Mouse (Mus musculus): Measurements from ENCODE around the gene Slc22a14. TPM values are rescaled to one million over a fixed set of nuclear protein-coding genes. Genes with fewer than 3 reads are reported as not detected.
A peak's percentile ranks its signal among the peaks of the same experiment; 100 is the strongest.
"Not testable (repeated sequence)": the region's sequence is repeated elsewhere in the genome, so short reads cannot be mapped to it uniquely, and the experiment has no call there.

Gene Slc22a14
- total RNA-seq, 2 experiments from 2014 or later, result not detected

GRCm38 (mm10) chr9:119324130-119324529, 41.2 kb downstream of the Slc22a14 start:
- no peak for ATAC-seq (ENCODE audit: poor library complexity, severe bottlenecking)

- ATAC-seq (ENCODE audit: poor library complexity, severe bottlenecking), result no peak
Measured at GRCm38 (mm10) chr9:119323260-119323645, 42.1 kb downstream of the Slc22a14 start.

GRCm38 (mm10) chr9:119322289-119323259, 42.8 kb downstream of the Slc22a14 start, which contains the start of gene Oxsr1:
Gene Oxsr1 (minus strand): TSS chr9:119322427.
- ATAC-seq (ENCODE audit: poor library complexity, severe bottlenecking), result peak; percentile 86

GRCm38 (mm10) chr9:119321392-119322229, 43.7 kb downstream of the Slc22a14 start:
- peak; percentile 3 for ATAC-seq (ENCODE audit: poor library complexity, severe bottlenecking)

GRCm38 (mm10) chr9:119320946-119321345, 44.4 kb downstream of the Slc22a14 start:
- no peak for ATAC-seq (ENCODE audit: poor library complexity, severe bottlenecking)

GRCm38 (mm10) chr9:119320446-119320845, 44.9 kb downstream of the Slc22a14 start:
- ATAC-seq (ENCODE audit: poor library complexity, severe bottlenecking), result no peak

- no peak for ATAC-seq (ENCODE audit: poor library complexity, severe bottlenecking)
Measured at GRCm38 (mm10) chr9:119318891-119319290, 46.5 kb downstream of the Slc22a14 start.

GRCm38 (mm10) chr9:119313096-119313495, 52.3 kb downstream of the Slc22a14 start:
- ATAC-seq (ENCODE audit: poor library complexity, severe bottlenecking), result no peak

GRCm38 (mm10) chr9:119309067-119309466, 56.3 kb downstream of the Slc22a14 start:
- ATAC-seq (ENCODE audit: poor library complexity, severe bottlenecking), result no peak

GRCm38 (mm10) chr9:119305863-119306262, 59.5 kb downstream of the Slc22a14 start:
- ATAC-seq (ENCODE audit: poor library complexity, severe bottlenecking), result no peak

- no peak for ATAC-seq (ENCODE audit: poor library complexity, severe bottlenecking)
Measured at GRCm38 (mm10) chr9:119298563-119298962, 66.8 kb downstream of the Slc22a14 start.

GRCm38 (mm10) chr9:119297696-119298095, 67.7 kb downstream of the Slc22a14 start:
- no peak for ATAC-seq (ENCODE audit: poor library complexity, severe bottlenecking)

GRCm38 (mm10) chr9:119290791-119291190, 74.6 kb downstream of the Slc22a14 start:
- no peak for ATAC-seq (ENCODE audit: poor library complexity, severe bottlenecking)

- no peak for ATAC-seq (ENCODE audit: poor library complexity, severe bottlenecking)
Measured at GRCm38 (mm10) chr9:119280894-119281682, 84.3 kb downstream of the Slc22a14 start.

- ATAC-seq (ENCODE audit: poor library complexity, severe bottlenecking), result no peak
Measured at GRCm38 (mm10) chr9:119278031-119278430, 87.3 kb downstream of the Slc22a14 start.

- ATAC-seq (ENCODE audit: poor library complexity, severe bottlenecking), result no peak
Measured at GRCm38 (mm10) chr9:119276321-119276720, 89.0 kb downstream of the Slc22a14 start.

GRCm38 (mm10) chr9:119274814-119275213, 90.5 kb downstream of the Slc22a14 start:
- not testable (repeated sequence) for ATAC-seq (ENCODE audit: poor library complexity, severe bottlenecking)

- ATAC-seq (ENCODE audit: poor library complexity, severe bottlenecking), result no peak
Measured at GRCm38 (mm10) chr9:119271496-119271895, 93.9 kb downstream of the Slc22a14 start.

- ATAC-seq (ENCODE audit: poor library complexity, severe bottlenecking), result no peak
Measured at GRCm38 (mm10) chr9:119268588-119269145, 96.7 kb downstream of the Slc22a14 start.

GRCm38 (mm10) chr9:119268120-119268519, 97.2 kb downstream of the Slc22a14 start:
- ATAC-seq (ENCODE audit: poor library complexity, severe bottlenecking), result no peak

Measured in megakaryocyte, adult 5-6 weeks (primary cell).